Mouse (Mus musculus): ENCODE data around the gene Dynlt1a.
"Not testable (repeated sequence)": the region's sequence is repeated elsewhere in the genome, so short reads cannot be mapped to it uniquely, and the experiment has no call there.

Gene Dynlt1a

GRCm38 (mm10) chr17:6286169-6286568, 31.1 kb downstream of the Dynlt1a start:
- not testable (repeated sequence) for DNase-seq (ENCODE audit: low spot score)

DNA sequence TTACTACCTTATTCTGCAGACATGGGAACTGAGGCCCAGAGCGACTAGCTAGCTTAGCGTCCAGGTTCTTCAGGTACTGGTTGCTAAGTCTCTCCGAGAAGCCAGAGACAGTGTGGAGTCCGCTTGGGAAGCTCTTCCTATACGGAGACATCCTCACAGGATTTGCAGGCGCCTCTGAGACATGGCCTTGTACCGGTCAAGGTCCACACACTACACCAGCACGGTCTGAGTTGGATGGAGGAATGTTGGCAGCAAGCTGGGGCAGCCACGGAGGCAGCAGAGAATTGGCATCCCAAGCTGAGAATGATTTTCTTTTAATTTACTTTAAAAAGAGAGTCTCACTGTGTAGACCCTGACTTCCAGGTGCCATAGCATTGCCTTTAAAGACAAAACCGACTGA, 34.2 kb downstream of the Dynlt1a start:
- not testable (repeated sequence) for DNase-seq (ENCODE audit: low spot score)

DNA sequence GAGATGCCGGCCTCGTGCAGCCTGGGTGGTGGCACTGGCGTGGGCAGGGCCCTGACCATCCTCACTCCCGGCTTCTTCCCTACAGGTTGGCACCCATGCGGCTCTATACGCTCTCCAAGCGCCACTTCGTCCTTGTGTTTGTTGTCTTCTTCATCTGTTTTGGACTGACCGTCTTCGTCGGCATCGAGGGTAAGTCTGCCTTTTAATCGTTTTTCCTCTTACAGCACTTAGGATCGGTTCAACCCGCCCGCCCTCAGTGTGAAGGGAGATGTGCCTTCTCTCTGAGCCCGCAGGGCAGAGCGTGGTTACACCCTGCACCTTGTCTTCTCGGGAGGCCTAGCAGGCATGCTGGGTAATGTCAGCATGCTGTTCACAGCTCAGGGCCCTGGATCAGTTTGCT, 36.8 kb downstream of the Dynlt1a start:
- not testable (repeated sequence) for DNase-seq (ENCODE audit: low spot score)

GRCm38 (mm10) chr17:6279772-6280171, 37.5 kb downstream of the Dynlt1a start:
- DNase-seq (ENCODE audit: low spot score) = not testable (repeated sequence)

- DNase-seq (ENCODE audit: low spot score) = not testable (repeated sequence)
Measured at GRCm38 (mm10) chr17:6279205-6279604, 38.1 kb downstream of the Dynlt1a start.

GRCm38 (mm10) chr17:6274693-6275092, 42.6 kb downstream of the Dynlt1a start:
- DNase-seq (ENCODE audit: low spot score) = not testable (repeated sequence)

DNA sequence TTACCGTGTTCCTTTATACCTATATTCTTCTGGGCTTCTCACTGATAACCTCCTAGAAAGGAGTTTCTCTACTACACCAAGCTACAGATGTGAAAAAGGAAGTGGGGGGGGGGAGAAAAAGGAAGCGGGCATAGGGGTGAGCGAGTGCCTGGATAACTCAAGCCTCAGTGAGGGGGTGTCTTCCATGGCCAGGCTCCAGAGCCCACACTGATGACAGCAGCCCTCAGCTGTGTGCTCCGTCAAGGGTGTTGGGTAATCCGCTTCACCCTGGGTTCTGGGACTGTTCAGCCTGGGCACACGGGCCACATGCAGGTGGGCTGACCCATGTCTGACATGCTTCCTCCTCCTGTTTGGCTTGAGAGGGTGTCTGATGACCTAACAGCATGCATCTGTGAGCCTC, 45.3 kb downstream of the Dynlt1a start:
- DNase-seq (ENCODE audit: low spot score) = not testable (repeated sequence)

DNA sequence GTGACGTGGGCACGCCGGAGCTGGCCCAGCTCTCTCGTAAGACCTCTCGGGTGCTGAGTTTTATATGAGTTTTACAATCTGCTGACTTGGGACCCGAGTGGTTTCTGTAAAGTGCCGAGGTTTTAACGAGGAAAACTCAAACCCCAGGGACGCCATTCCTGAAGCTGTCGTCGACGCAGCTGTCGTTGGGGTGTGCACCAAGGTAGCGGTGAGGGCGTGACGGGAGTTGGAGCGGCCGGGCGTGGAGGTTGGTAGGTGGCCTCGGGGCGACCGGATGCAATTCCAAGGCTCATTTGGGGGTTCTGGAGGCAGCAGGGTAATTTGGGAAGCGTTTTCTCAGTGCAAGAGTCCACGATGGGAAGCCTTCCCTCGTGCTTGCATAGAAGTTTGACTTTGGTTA, 46.5 kb downstream of the Dynlt1a start:
- DNase-seq (ENCODE audit: low spot score) = not testable (repeated sequence)

GRCm38 (mm10) chr17:6269876-6270831, 47.1 kb downstream of the Dynlt1a start:
- DNase-seq (ENCODE audit: low spot score) = not testable (repeated sequence)

DNA sequence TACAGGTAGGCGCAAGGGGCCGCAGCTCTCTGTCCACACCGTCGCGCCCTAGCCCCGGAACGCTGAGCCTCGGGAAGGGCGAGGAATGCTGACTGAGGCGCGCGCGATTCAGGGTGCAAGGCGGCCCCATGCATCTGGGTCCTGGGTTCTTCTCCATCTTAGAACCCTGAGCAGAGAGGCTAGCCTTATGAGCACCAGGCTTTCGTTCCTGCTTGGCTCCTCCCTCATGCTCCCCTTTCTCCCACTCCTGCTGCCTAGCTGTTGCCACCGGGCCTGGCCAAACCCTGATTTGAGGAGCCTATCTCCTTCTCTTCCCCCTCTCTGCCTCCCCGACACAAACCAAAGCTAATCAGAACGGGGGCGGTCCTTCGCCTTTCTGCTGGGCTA, 60.2 kb downstream of the Dynlt1a start:
- peak; percentile 6 for DNase-seq (ENCODE audit: low spot score)

DNA sequence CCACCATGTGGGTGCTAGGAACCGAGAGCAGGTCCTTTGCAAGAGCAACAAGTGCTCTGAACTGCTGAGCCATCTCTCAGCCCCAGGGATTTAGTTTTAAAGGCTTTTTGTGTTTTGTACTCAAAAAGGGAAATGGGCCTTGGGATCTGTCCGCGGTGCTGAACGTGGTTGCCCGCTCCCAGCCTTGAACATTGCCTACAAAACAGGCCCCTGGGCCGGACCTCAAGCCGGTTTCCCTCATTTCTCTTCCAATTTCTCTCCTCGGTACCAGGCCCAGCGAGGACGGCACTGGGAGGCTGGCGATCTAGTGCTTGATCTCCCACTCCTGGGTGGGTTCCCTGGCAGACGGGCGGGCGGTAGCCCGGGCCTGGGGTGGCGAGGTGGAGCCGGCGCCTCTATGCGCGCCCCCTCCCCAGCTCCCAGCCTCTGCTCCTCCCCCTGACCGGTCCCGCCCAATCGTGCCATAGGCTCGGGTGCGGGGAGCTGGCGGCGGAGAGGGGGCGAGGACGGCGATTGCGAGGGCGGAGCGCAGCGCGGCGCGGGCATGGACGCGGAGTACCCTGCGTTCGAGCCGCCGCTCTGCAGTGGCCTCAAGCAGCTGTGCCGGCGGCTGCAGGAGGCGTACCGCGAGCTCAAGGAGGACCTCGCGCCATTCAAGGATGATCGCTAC, 60.8 kb downstream of the Dynlt1a start, which contains the start of gene Tmem181a:
Gene Tmem181a, plus strand, starts transcription at position 461 of the 670 bp plus-strand sequence.
- DNase-seq (ENCODE audit: low spot score) = not testable (repeated sequence)

Measured in MN1 (cell line).